Mouse (Mus musculus): ENCODE measurements around the gene Zbed4. TPM values are rescaled to one million over a fixed set of nuclear protein-coding genes. Genes with fewer than 3 reads are reported as not detected.

Gene Zbed4
- polyA plus RNA-seq, 1 experiment from 2014 or later = 16.1 TPM

GRCm38 (mm10) chr15:88712501-88712900, 39.0 kb upstream of the Zbed4 start:
- Histone ChIP-seq H3K9ac (ENCODE audit: low read depth, low read length) (no peak overlapping the region), H3K27me3 (ENCODE audit: control insufficient read depth, insufficient read depth, low read length) (no peaks in the 10 kb centered on the region), H3K27ac (ENCODE audit: low read depth, low read length) (no peak overlapping the region), H3K9me3 (replicated peaks; ENCODE audit: control insufficient read depth, low read length) (no peaks in the 10 kb centered on the region), H3K4me2 (no peak overlapping the region), H3K4me3 (ENCODE audit: low read depth, low read length) (no peak overlapping the region), H3K4me1 (ENCODE audit: control insufficient read depth, insufficient read depth, low read length) (no peaks in the 10 kb centered on the region), H3K36me3 (ENCODE audit: control insufficient read depth, insufficient read depth, low read length) (peaks cover 66% of the 10 kb centered on the region)
- 91% methylated on average over 15 of the region's 15 CpGs for WGBS (ENCODE audit: insufficient replicate concordance)
- no peak for ATAC-seq (replicated peaks; ENCODE audit: insufficient number of reproducible peaks, low FRiP score, low TSS enrichment)

DNA sequence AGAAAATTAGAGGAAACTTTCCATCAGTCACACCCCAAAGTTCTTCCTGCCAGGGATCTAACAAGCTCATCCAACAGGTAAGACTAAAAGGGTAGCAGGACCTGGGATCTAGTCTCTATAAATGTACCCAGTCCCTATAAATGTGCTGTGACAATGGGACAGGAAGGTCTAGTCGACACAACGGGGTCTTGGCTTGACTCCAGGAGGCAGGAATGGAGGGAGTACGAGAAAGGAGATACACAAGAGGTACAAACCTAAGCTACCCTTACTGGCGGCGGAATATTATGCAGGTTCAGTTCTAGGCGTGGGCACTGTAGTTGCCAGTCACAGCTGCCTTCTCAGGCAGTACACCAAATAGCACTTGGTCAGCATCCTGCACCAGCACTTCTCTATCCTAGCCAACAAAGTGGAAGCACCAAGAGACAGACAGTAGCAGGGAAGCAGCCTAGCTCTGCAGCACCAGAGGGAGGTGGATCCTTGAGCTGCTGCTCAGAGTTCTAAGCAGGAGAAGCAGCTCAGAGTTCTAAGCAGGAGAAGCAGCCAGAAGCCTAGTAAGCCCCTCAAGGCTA, 37.4 kb upstream of the Zbed4 start:
- Histone ChIP-seq H3K9ac (ENCODE audit: low read depth, low read length) (no peak overlapping the region), H3K4me1 (ENCODE audit: control insufficient read depth, insufficient read depth, low read length) (no peaks in the 10 kb centered on the region), H3K27me3 (ENCODE audit: control insufficient read depth, insufficient read depth, low read length) (no peaks in the 10 kb centered on the region), H3K4me3 (ENCODE audit: low read depth, low read length) (no peak overlapping the region), H3K27ac (ENCODE audit: low read depth, low read length) (no peak overlapping the region), H3K36me3 (ENCODE audit: control insufficient read depth, insufficient read depth, low read length) (peaks cover 63% of the 10 kb centered on the region), H3K9me3 (replicated peaks; ENCODE audit: control insufficient read depth, low read length) (no peaks in the 10 kb centered on the region), H3K4me2 (no peak overlapping the region)
- no peak for ATAC-seq (replicated peaks; ENCODE audit: insufficient number of reproducible peaks, low FRiP score, low TSS enrichment)
- 80% methylated on average over 6 of the region's 6 CpGs for WGBS (ENCODE audit: insufficient replicate concordance)

DNA sequence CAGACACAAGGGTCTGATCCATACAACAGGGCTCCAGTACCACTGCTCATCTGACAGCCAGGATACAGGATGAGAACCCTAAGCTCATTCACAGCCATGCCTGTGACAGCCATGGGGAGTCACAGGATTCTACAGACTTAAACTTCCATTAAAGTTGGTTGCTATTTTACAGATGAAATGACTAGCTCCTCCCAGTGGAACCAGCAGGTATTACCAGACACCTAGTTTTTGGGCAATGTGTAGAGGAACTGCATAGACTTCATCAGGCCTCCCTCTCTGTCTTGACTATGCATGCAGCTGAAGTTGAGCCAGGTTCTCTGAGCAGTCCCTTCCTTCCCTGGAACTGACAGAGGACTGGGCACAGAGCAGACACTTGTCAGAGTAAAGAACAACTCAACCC, 35.1 kb upstream of the Zbed4 start:
- no peak overlapping the region for H3K4me3 ChIP-seq (ENCODE audit: low read depth, low read length)
- no peak for ATAC-seq (replicated peaks; ENCODE audit: insufficient number of reproducible peaks, low FRiP score, low TSS enrichment)
- H3K4me2 ChIP-seq = no peak overlapping the region
- no peak overlapping the region for H3K27ac ChIP-seq (ENCODE audit: low read depth, low read length)
- peaks cover 56% of the 10 kb centered on the region for H3K36me3 ChIP-seq (ENCODE audit: control insufficient read depth, insufficient read depth, low read length)
- H3K9ac ChIP-seq (ENCODE audit: low read depth, low read length) = no peak overlapping the region
- H3K9me3 ChIP-seq (replicated peaks; ENCODE audit: control insufficient read depth, low read length) = no peaks in the 10 kb centered on the region
- H3K27me3 ChIP-seq (ENCODE audit: control insufficient read depth, insufficient read depth, low read length) = no peaks in the 10 kb centered on the region
- no peaks in the 10 kb centered on the region for H3K4me1 ChIP-seq (ENCODE audit: control insufficient read depth, insufficient read depth, low read length)

GRCm38 (mm10) chr15:88717239-88717638, 34.2 kb upstream of the Zbed4 start:
- Histone ChIP-seq H3K36me3 (ENCODE audit: control insufficient read depth, insufficient read depth, low read length) (peaks cover 50% of the 10 kb centered on the region), H3K4me2 (no peak overlapping the region)

DNA sequence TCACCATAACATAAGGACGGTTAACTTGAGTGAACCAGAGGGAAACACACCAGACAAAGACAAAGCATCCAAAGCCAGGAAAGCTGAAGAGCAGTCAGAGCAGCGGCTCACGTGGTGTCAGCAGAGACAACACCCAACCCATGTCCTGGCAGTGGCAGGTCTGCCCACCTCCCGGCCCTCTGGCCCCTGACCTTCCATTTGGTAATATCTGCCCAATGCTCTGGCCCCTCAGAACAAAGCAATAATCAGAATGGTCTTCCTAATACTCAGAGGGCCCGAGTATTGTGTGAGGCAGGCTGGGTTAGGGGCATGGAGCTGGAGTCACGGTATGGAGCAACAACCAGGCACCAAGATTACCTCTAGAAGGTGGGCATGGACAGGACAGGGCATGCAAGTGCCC, 28.3 kb upstream of the Zbed4 start:
- WGBS (ENCODE audit: insufficient replicate concordance) = 90% methylated on average over 6 of the region's 6 CpGs
- Histone ChIP-seq H3K27me3 (ENCODE audit: control insufficient read depth, insufficient read depth, low read length) (no peaks in the 10 kb centered on the region), H3K4me1 (ENCODE audit: control insufficient read depth, insufficient read depth, low read length) (no peaks in the 10 kb centered on the region), H3K36me3 (ENCODE audit: control insufficient read depth, insufficient read depth, low read length) (peaks cover 31% of the 10 kb centered on the region), H3K9ac (ENCODE audit: low read depth, low read length) (no peak overlapping the region; the same call in 1 of the 2 replicates), H3K4me2 (no peak overlapping the region), H3K27ac (ENCODE audit: low read depth, low read length) (no peak overlapping the region), H3K9me3 (replicated peaks; ENCODE audit: control insufficient read depth, low read length) (no peaks in the 10 kb centered on the region), H3K4me3 (ENCODE audit: low read depth, low read length) (no peak overlapping the region)
- ATAC-seq (replicated peaks; ENCODE audit: insufficient number of reproducible peaks, low FRiP score, low TSS enrichment) = no peak

More at GRCm38 (mm10) chr15:88717239-88717638, 34.2 kb upstream of the Zbed4 start:
- WGBS (ENCODE audit: insufficient replicate concordance) = 80% methylated on average over 9 of the region's 9 CpGs
- Histone ChIP-seq H3K27me3 (ENCODE audit: control insufficient read depth, insufficient read depth, low read length) (no peaks in the 10 kb centered on the region), H3K9me3 (replicated peaks; ENCODE audit: control insufficient read depth, low read length) (no peaks in the 10 kb centered on the region), H3K4me3 (ENCODE audit: low read depth, low read length) (no peak overlapping the region), H3K9ac (ENCODE audit: low read depth, low read length) (no peak overlapping the region), H3K27ac (ENCODE audit: low read depth, low read length) (no peak overlapping the region), H3K4me1 (ENCODE audit: control insufficient read depth, insufficient read depth, low read length) (no peaks in the 10 kb centered on the region)
- ATAC-seq (replicated peaks; ENCODE audit: insufficient number of reproducible peaks, low FRiP score, low TSS enrichment) = no peak

DNA sequence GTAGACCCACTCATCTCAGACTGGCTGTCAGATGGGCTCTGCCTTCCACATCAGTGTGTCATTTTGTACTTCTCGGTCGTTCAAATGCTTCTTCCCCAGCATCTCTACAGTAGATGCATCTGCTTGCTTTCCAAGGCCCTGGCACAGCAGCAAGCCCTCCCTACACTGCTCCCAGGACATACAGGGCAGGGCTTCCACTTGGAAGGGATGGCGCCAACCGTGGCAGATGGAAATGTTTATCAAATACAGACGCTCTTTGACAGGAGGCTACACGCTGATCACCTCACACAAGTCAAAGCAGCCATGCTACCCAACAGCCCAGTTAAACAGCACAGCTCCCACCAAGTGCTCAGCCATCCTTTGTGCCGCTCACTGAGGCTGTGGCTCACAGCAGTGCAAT, 27.1 kb upstream of the Zbed4 start:
- ATAC-seq (replicated peaks; ENCODE audit: insufficient number of reproducible peaks, low FRiP score, low TSS enrichment) = no peak
- Histone ChIP-seq H3K27me3 (ENCODE audit: control insufficient read depth, insufficient read depth, low read length) (no peaks in the 10 kb centered on the region), H3K36me3 (ENCODE audit: control insufficient read depth, insufficient read depth, low read length) (peaks cover 40% of the 10 kb centered on the region), H3K4me1 (ENCODE audit: control insufficient read depth, insufficient read depth, low read length) (no peaks in the 10 kb centered on the region), H3K9ac (ENCODE audit: low read depth, low read length) (no peak overlapping the region), H3K4me2 (no peak overlapping the region), H3K27ac (ENCODE audit: low read depth, low read length) (no peak overlapping the region), H3K9me3 (replicated peaks; ENCODE audit: control insufficient read depth, low read length) (no peaks in the 10 kb centered on the region), H3K4me3 (ENCODE audit: low read depth, low read length) (no peak overlapping the region)
- 88% methylated on average over 7 of the region's 7 CpGs for WGBS (ENCODE audit: insufficient replicate concordance)

DNA sequence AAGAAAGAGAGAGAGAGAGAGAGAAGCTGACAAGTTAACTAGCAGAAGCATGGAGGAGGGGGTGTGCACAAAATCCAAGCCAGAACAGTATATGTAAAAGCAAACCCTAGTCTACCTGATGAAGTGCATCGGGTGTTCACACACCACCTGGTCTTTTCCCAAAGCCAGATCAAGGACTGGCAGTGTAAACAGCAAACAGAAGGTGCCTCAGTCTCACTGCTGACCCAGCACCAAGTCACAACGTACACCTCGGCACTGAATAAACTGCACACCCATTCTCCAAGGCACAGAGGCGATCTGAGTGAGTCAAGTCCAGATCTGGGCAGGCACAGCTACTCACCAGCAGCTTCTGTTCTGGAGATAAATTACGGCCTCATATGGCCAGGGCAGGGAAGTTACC, 26.4 kb upstream of the Zbed4 start:
- Histone ChIP-seq H3K9me3 (replicated peaks; ENCODE audit: control insufficient read depth, low read length) (no peaks in the 10 kb centered on the region), H3K27me3 (ENCODE audit: control insufficient read depth, insufficient read depth, low read length) (no peaks in the 10 kb centered on the region), H3K4me2 (no peak overlapping the region), H3K27ac (ENCODE audit: low read depth, low read length) (no peak overlapping the region), H3K36me3 (ENCODE audit: control insufficient read depth, insufficient read depth, low read length) (peaks cover 42% of the 10 kb centered on the region), H3K4me1 (ENCODE audit: control insufficient read depth, insufficient read depth, low read length) (no peaks in the 10 kb centered on the region), H3K4me3 (ENCODE audit: low read depth, low read length) (no peak overlapping the region), H3K9ac (ENCODE audit: low read depth, low read length) (no peak overlapping the region)
- WGBS (ENCODE audit: insufficient replicate concordance) = 85% methylated on average over 5 of the region's 5 CpGs
- ATAC-seq (replicated peaks; ENCODE audit: insufficient number of reproducible peaks, low FRiP score, low TSS enrichment) = no peak

DNA sequence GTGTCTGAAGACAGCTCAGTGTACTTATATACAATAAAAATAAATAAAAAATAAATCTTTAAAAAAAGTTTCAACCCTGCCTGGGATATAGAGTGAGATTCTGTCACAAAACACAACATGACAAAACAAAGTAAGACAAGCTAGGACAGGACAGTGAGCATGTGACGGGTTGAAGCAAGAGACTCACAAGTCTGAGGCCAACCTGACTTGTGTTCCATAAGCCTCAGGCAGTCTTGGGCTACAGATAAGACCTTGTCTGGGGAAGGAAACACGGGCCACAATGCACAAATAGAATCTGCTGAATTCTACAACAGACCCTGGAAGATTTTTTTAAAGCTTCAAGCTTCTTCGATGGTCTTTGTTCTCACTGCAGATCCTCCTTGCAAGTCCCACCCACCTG, 24.3 kb upstream of the Zbed4 start:
- no peak overlapping the region for H3K4me3 ChIP-seq (ENCODE audit: low read depth, low read length)
- no peaks in the 10 kb centered on the region for H3K9me3 ChIP-seq (replicated peaks; ENCODE audit: control insufficient read depth, low read length)
- 79% methylated on average over 3 of the region's 3 CpGs for WGBS (ENCODE audit: insufficient replicate concordance)
- ATAC-seq (replicated peaks; ENCODE audit: insufficient number of reproducible peaks, low FRiP score, low TSS enrichment) = no peak
- no peak overlapping the region for H3K4me2 ChIP-seq
- no peak overlapping the region for H3K27ac ChIP-seq (ENCODE audit: low read depth, low read length)
- peaks cover 35% of the 10 kb centered on the region for H3K36me3 ChIP-seq (ENCODE audit: control insufficient read depth, insufficient read depth, low read length)
- H3K9ac ChIP-seq (ENCODE audit: low read depth, low read length) = no peak overlapping the region
- H3K4me1 ChIP-seq (ENCODE audit: control insufficient read depth, insufficient read depth, low read length) = peaks cover 17% of the 10 kb centered on the region
- H3K27me3 ChIP-seq (ENCODE audit: control insufficient read depth, insufficient read depth, low read length) = no peaks in the 10 kb centered on the region

DNA sequence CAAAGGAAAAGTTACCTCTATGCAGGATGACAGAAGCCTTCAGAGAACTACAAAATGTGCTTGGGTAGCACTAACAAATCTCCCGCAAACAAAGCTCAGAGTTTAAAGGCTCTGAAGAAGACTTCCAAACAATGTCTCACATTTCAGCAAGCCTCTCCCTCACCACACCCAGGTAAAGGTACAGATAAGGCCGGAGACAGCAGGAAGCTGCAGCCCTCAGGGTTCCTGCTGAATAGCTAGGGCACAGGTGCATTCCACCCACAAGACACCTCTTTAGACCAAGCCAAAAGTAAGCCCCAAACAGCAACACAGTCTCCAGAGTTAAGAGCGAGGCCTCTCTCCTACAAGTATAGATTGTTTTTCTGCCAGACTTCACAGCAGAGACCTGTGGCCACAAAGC, 20.7 kb upstream of the Zbed4 start:
- Histone ChIP-seq H3K27ac (ENCODE audit: low read depth, low read length) (no peak overlapping the region), H3K4me2 (no peak overlapping the region), H3K9ac (ENCODE audit: low read depth, low read length) (no peak overlapping the region), H3K4me1 (ENCODE audit: control insufficient read depth, insufficient read depth, low read length) (peaks cover 23% of the 10 kb centered on the region), H3K4me3 (ENCODE audit: low read depth, low read length) (no peak overlapping the region), H3K9me3 (replicated peaks; ENCODE audit: control insufficient read depth, low read length) (no peaks in the 10 kb centered on the region), H3K27me3 (ENCODE audit: control insufficient read depth, insufficient read depth, low read length) (no peaks in the 10 kb centered on the region), H3K36me3 (ENCODE audit: control insufficient read depth, insufficient read depth, low read length) (peaks cover 24% of the 10 kb centered on the region)
- no peak for ATAC-seq (replicated peaks; ENCODE audit: insufficient number of reproducible peaks, low FRiP score, low TSS enrichment)
- WGBS (ENCODE audit: insufficient replicate concordance) = 52% methylated on average over 3 of the region's 3 CpGs
